Mouse (Mus musculus) ES-E14 (cell line): ENCODE data around the gene Uxt.

ENCODE experiments used
- HCFC1 ChIP-seq: IDR thresholded peaks from 2 replicates; pipeline ENCODE4 v1.6.1; 2012; ENCODE audit warnings: low read length, inconsistent platforms, borderline replicate concordance; ENCODE audit not compliant: insufficient read depth
- ZC3H11A ChIP-seq: IDR thresholded peaks from 2 replicates; pipeline ENCODE4 v1.6.1; 2012; ENCODE audit warnings: low read depth, mild to moderate bottlenecking, inconsistent platforms, low read length, borderline replicate concordance

DNA sequence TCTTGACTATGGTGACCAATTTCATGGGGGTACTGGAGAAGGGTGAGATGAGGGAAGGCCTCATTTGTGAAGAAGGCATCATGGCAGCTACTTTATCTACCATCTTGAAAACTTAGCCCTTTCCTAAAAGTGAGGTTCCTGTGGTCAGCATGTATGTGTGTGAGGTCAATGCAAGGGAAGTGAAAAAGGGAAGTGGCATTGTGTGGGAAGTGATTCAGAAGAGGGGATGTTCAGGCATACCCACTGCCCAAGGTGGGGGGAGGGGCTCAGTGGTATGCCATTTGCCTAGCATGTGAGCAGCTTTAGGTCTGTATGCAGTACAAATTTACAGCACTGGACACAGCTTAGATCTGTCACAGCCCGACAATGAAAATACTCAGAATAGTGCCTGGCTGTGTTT lies 29.9 kb downstream of the Uxt start:
- TF ChIP-seq ZC3H11A (no peak), HCFC1 (no peak)
